ENCODE assay signal across 11 mouse cellular contexts in genomic region chr6:144746436-144746835, GRCm38 (mm10).
"Had no signal": no experiment of that assay in that cellular context is flagged by ENCODE, and none has a peak within 500 bp of the region (broad histone marks: within the 10 kb centered on the region; RNA-seq: fewer than 3 reads in every experiment).

No protein-coding gene starts in this region.

- H3K27ac ChIP-seq: kidney, postnatal 0 days; liver, embryonic 13.5 days had no signal

- DNase-seq: kidney, adult 2 months; kidney, postnatal 25 days; liver, embryonic 13.5 days; lung, adult 2 months; lung, postnatal 14 days; lung, postnatal 4 days; midbrain, embryonic 14.5 days; thymus, adult 2 months; thymus, postnatal 14 days; thymus, postnatal 4 days had no signal

- H3K4me3 ChIP-seq: liver, embryonic 13.5 days had no signal
